Mouse (Mus musculus) heart, adult 2 months (tissue): ENCODE measurements around the gene Fam149a. TPM values are rescaled to one million over a fixed set of nuclear protein-coding genes. Genes with fewer than 3 reads are reported as not detected.

Experiments
- DNase-seq, 2 experiments: peaks; one replicate each; pipeline ENCODE4 v3.0.0; 2021
- H3K27ac ChIP-seq: fragments of 200-600 bp; 2 replicates; pipeline ENCODE4 v1.8.1; 2022
- H3K27me3 ChIP-seq: fragments of 200-500 bp; 2 replicates; pipeline ENCODE4 v1.6.1; 2012; ENCODE audit warnings: mild to moderate bottlenecking, low read length, inconsistent platforms, mixed read lengths; ENCODE audit not compliant: control insufficient read depth, insufficient read depth
- H3K36me3 ChIP-seq: fragments of 200-500 bp; 2 replicates; pipeline ENCODE4 v1.6.1; 2012; ENCODE audit warnings: low read length, inconsistent platforms; ENCODE audit not compliant: control insufficient read depth, insufficient read depth
- H3K4me1 ChIP-seq: fragments of 200-500 bp; 2 replicates; pipeline ENCODE4 v1.6.1; 2011; ENCODE audit warnings: low read length; ENCODE audit not compliant: control insufficient read depth, insufficient read depth
- H3K4me3 ChIP-seq: fragments of 200-600 bp; 2 replicates; pipeline ENCODE4 v1.8.1; 2022
- H3K79me2 ChIP-seq: fragments of 200-500 bp; replicated peaks from 2 replicates; pipeline ENCODE4 v1.6.1; 2012; ENCODE audit warnings: mild to moderate bottlenecking, inconsistent platforms, low read length, moderate library complexity, mixed read lengths; ENCODE audit not compliant: control insufficient read depth, insufficient read depth
- H3K9ac ChIP-seq: fragments of 200-500 bp; 2 replicates; pipeline ENCODE4 v1.6.1; 2012; ENCODE audit warnings: low read depth, mild to moderate bottlenecking, control low read depth, inconsistent platforms, low read length, mixed read lengths
- CTCF ChIP-seq: fragments of 200-600 bp; IDR thresholded peaks from 2 replicates; pipeline ENCODE4 v1.8.1; 2022; ENCODE audit warnings: antibody characterized with exemption, mild to moderate bottlenecking, moderate library complexity
- EP300 ChIP-seq: fragments of 200-500 bp; IDR thresholded peaks from 2 replicates; pipeline ENCODE4 v1.6.1; 2011; ENCODE audit warnings: low read depth, low read length, control low read depth; ENCODE audit not compliant: insufficient read depth
- POLR2A ChIP-seq: fragments of 200-500 bp; IDR thresholded peaks from 2 replicates; pipeline ENCODE4 v1.6.1; 2011; ENCODE audit warnings: mild to moderate bottlenecking, low read depth, low read length, control low read depth; ENCODE audit not compliant: insufficient read depth
- WGBS: fragments of 180-500 bp; shearing (Covaris S2); methylation state at CpG from one replicate; pipeline ENCODE4 v1.1.7; 2018; 5-methylcytosine and 5-hydroxymethylcytosine counted together
- intact Hi-C: fragments of 180-260 bp; cut with DNase I; formaldehyde crosslinking; loops from one replicate; pipeline ENCODE4 v1.15.1; 2025
- polyA plus RNA-seq: library from polyadenylated mRNA; depleted of rRNA; stranded (reverse); fragments of >200 nt; gene quantifications from 2 replicates; pipeline ENCODE4 v1.2.3, GENCODE M21; 2012
- total RNA-seq, 2 experiments: library from RNA; stranded (reverse); gene quantifications; 2 replicates each; pipeline ENCODE4 v1.2.3; 2021

Gene Fam149a
- total and polyA plus RNA-seq, 3 experiments = 2.2 to 4.1 (median 4.0) TPM

DNA sequence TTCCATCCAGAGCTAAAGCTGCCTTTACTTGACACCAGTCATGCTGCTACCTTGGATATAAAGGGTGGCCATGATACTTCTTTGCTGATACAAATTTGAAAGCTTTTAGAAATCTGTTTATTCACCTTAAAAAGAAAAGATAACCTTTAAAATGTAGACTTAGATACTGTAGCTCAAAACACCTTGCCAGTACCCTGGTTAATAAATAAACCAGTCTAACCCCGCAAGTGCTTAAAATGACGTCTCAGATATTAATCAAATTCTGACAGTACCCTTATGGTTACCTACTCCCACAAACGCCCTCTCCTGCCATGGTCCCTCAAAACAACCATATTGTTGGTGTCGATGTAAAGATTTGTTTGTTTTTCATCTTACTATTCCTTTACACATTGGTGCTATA lies 57.9 kb downstream of the Fam149a start:
- Histone ChIP-seq H3K9ac (no peak overlapping the region), H3K27me3 (no peaks in the 10 kb centered on the region), H3K79me2 (no peaks in the 10 kb centered on the region), H3K4me1 (no peaks in the 10 kb centered on the region), H3K36me3 (no peaks in the 10 kb centered on the region), H3K27ac (no peak overlapping the region), H3K4me3 (no peak overlapping the region)
- intact Hi-C loops = no loop called here
- TF ChIP-seq EP300 (no peak), POLR2A (no peak), CTCF (no peak)
- 79% methylated on average over 4 of the region's 4 CpGs for WGBS
- no peak for DNase-seq

DNA sequence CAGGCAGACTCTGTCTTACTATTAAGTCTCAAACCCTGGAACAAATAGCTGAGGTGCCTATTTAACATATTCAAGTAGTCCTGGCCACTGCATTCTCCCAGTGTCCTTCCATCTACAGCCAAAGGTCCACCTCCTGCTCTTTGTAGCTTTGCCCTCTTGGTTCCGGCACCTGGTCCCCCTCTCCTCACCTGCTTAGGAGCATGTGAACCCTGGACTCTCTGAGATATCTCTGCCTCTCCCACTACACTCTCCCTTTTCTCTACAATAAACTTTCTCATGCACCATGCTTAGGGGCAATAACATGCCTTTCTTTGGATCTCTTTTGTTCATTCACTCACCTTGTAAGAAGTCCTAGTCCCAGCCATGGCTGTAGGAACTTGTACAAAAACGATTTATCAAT lies 60.7 kb downstream of the Fam149a start:
- 75% methylated on average over 2 of the region's 2 CpGs for WGBS

DNA sequence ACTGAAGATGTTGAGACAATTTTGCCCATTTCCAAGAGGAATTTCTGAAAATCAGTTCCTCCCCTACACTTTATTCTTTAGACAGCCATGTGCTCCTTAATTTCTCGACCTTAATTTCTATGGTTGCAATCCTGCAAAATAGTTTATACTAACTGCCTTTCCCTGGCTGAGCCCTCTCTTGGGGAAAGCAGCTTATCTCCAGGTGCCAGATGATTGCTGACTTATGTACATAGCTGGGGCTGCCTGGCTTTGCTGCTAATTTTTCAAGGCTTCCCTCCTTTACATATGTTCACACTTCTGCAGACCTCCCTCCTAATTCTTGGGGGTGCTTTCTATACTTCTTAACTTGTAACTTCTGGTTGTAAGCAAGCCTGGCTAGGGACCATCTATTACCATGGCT lies 61.2 kb downstream of the Fam149a start:
- no peak for TF ChIP-seq EP300
- TF ChIP-seq POLR2A = no peak
- no peak for TF ChIP-seq CTCF
- H3K79me2 ChIP-seq = no peaks in the 10 kb centered on the region
- no peak overlapping the region for H3K9ac ChIP-seq
- H3K4me1 ChIP-seq = no peaks in the 10 kb centered on the region
- no peaks in the 10 kb centered on the region for H3K36me3 ChIP-seq
- no peak for DNase-seq
- 44% methylated on average over 1 of the region's 1 CpGs for WGBS
- H3K27ac ChIP-seq = no peak overlapping the region
- no peak overlapping the region for H3K4me3 ChIP-seq
- intact Hi-C loops = no loop called here
- H3K27me3 ChIP-seq = no peaks in the 10 kb centered on the region

More for the DNA sequence above, 60.7 kb downstream of the Fam149a start:
- no peaks in the 10 kb centered on the region for H3K27me3 ChIP-seq
- H3K36me3 ChIP-seq = no peaks in the 10 kb centered on the region
- no peak for DNase-seq
- H3K4me1 ChIP-seq = no peaks in the 10 kb centered on the region
- no peak overlapping the region for H3K9ac ChIP-seq
- H3K27ac ChIP-seq = no peak overlapping the region
- TF ChIP-seq POLR2A (no peak), EP300 (no peak), CTCF (no peak)
- intact Hi-C loops = no loop called here
- H3K4me3 ChIP-seq = no peak overlapping the region
- no peaks in the 10 kb centered on the region for H3K79me2 ChIP-seq

DNA sequence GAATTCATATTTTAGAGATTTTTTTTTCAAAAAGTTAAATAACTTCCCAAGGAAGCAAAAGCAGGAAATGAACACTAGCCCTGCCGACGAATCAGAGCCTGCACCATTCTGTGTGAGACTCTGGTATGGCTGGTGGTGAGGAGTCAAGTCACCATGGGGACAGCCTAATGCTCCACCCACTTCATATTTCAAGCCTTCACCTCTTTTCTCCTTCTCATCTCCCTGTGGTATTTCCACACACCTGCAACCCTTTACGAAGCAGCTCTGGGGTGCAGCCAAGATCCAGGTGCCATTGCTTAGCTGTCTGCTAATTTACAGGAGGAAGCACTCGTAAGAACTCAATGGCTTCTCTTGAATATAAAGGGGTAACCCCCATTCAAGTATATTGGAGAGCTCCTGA lies 71.1 kb downstream of the Fam149a start:
- no peak overlapping the region for H3K27ac ChIP-seq
- TF ChIP-seq POLR2A (no peak), EP300 (no peak), CTCF (no peak)
- H3K4me3 ChIP-seq = no peak overlapping the region
- H3K27me3 ChIP-seq = no peaks in the 10 kb centered on the region
- intact Hi-C loops = no loop called here
- H3K4me1 ChIP-seq = no peaks in the 10 kb centered on the region
- no peaks in the 10 kb centered on the region for H3K79me2 ChIP-seq
- no peaks in the 10 kb centered on the region for H3K36me3 ChIP-seq
- no peak overlapping the region for H3K9ac ChIP-seq
- WGBS = 76% methylated on average over 4 of the region's 4 CpGs
- DNase-seq = no peak

DNA sequence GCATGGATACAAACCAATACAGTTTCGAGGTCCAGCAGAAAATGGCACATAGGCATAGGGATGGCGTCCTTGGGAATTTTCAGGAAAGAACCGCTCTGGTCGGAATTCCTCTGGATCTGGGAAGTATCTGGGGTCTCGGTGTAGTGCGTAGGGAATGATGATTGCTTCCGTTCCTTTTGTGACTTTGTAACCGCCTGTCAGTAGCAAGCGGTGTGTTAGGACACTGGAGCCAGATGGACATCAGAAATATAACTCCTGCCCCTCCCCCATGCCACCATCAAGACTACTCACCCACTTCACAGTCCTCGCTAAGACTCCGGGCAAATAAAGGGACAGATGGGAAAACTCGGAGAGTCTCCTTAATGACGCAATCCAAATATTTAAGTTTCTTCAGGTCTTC lies 73.7 kb downstream of the Fam149a start, which contains the start of gene Gm45753:
Gene Gm45753, minus strand, starts transcription at position 101 of the 400 bp plus-strand sequence.
- no peak for DNase-seq
- Histone ChIP-seq H3K4me1 (no peaks in the 10 kb centered on the region), H3K4me3 (no peak within 1 kb of the TSS), H3K27ac (no peak within 1 kb of the TSS), H3K79me2 (no peaks in the 10 kb centered on the region), H3K9ac (no peak within 1 kb of the TSS), H3K27me3 (no peaks in the 10 kb centered on the region), H3K36me3 (no peaks in the 10 kb centered on the region)
- intact Hi-C loops = no loop called here
- WGBS = 92% methylated on average over 13 of the region's 13 CpGs
- TF ChIP-seq EP300 (no peak), POLR2A (no peak)

DNA sequence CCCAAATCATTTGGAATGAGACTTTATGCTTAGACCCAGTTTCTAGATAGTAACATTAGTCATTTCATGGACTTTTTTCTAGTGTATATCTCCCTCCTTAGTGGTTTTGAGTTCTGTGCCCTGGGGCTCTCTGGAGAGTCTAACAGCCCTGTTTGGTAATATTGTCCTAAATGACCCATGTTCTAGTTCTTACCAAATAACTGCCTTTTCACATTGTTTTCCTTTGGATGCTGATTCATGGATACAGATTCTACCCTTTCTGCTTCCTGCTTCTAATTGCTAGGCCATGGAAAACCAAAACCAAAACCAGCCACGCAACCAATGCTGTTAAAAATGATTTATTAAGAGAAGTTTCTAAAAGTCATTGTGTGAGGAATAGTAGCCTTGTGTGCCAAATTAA lies 76.6 kb downstream of the Fam149a start:
- Histone ChIP-seq H3K79me2 (no peaks in the 10 kb centered on the region), H3K4me1 (no peaks in the 10 kb centered on the region), H3K9ac (no peak overlapping the region), H3K27me3 (no peaks in the 10 kb centered on the region), H3K27ac (no peak overlapping the region), H3K4me3 (no peak overlapping the region), H3K36me3 (no peaks in the 10 kb centered on the region)
- DNase-seq = no peak
- intact Hi-C loops = no loop called here
- TF ChIP-seq POLR2A (no peak), EP300 (no peak), CTCF (no peak)
- WGBS = 90% methylated on average over 1 of the region's 1 CpGs

DNA sequence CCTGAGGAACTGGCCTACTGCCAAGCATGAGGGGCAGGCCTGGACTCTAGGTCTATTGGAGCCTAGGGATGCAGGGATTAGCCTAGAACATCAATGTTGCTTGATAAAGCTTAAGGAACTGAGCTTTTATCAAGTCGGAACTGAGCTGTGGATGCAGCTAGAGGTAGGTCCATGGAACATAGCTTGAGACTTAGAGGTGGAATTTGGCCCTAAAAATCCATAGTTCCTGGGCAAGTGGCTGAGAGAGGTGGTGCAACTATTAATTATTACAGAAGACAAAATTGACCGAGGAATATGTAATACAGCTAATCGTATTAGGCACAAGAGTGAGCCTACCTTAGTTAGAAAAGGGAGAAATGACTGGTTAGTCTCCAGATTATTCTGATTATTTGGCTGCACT lies 77.7 kb downstream of the Fam149a start:
- intact Hi-C loops = no loop called here
- Histone ChIP-seq H3K27me3 (no peaks in the 10 kb centered on the region), H3K27ac (no peak overlapping the region), H3K79me2 (no peaks in the 10 kb centered on the region), H3K4me3 (no peak overlapping the region), H3K4me1 (no peaks in the 10 kb centered on the region), H3K9ac (no peak overlapping the region), H3K36me3 (no peaks in the 10 kb centered on the region)
- WGBS = 83% methylated on average over 3 of the region's 3 CpGs
- TF ChIP-seq CTCF (no peak), EP300 (no peak), POLR2A (no peak)
- no peak for DNase-seq
